Mouse (Mus musculus): ENCODE data around the gene Ogfrl1.

Gene Ogfrl1

DNA sequence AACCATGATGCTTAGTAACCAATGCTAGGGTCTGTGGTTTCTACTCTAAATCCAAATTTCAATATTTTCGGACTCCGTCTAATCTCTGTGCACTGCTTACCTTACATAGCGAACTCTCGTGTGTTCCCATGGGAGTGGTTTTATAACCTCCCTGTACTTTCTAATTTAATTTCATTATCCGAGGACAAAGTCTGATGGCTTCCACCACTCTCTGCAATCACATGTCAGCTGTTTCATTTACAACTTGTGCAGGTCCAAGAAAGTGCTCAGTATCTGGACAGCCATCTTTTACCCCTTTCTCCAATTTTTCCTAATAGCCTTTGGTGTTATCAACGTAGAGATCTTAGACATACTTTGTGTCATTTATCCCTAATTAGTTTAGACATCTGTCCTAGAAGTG, 44.7 kb downstream of the Ogfrl1 start:
- no peak for DNase-seq (ENCODE audit: extremely low spot score)

DNA sequence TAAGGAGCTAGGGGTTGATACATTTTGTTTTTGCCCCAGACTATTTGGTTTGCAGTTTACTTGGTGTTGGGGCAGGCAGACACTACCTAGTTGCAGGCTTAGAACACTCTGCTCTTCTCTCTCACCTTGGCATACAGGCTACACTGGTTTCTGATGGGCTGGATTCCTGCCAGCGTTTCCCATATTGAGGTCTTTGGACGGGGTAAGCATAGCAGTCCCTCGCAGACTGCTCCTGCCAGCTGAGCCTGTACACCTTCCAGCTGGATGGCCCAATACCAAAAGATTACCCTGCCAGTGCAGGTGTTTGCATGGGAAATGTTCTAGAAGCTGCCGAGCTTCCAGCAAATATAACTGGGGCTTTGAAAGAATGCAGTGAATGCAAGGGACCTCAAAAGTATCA, 45.8 kb downstream of the Ogfrl1 start:
- DNase-seq (ENCODE audit: extremely low spot score), result no peak

DNA sequence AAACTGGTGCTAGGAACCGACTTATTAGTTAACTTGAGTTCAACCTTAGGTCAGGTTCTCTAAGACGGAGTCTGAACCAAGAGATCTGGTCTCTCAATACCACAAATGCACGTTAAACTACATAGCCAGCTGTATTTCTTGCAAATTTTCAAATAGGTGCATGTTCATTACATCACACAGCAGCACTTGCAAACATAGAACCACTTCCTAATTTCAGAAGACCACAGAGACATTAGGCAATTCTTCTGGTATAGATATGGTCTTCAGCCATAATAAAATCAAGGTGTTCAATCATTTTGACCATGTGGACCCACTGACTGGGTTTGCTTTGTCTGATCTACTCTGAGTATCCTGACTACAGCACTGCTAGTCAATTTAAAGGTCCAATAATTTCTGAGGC, 51.9 kb downstream of the Ogfrl1 start:
- DNase-seq (ENCODE audit: extremely low spot score), result no peak

DNA sequence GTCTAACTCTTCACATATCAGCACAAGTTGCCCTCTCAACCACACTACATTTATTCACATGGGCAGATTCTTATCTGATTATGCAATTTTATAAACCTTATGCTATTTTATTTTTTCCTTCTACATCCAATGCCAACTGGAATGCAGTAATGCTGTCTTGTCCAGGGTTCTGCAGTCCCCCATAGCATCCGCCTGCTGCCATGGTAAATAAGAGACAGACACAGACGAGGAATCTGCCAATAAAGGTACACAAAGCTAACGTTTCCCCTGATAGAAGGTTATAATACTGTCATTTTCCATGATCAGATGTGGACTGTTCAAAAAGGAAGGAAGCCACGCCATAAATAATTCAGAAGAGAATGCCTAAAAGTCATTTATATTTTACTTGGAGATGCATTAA, 54.7 kb downstream of the Ogfrl1 start:
- DNase-seq (ENCODE audit: extremely low spot score), result no peak

DNA sequence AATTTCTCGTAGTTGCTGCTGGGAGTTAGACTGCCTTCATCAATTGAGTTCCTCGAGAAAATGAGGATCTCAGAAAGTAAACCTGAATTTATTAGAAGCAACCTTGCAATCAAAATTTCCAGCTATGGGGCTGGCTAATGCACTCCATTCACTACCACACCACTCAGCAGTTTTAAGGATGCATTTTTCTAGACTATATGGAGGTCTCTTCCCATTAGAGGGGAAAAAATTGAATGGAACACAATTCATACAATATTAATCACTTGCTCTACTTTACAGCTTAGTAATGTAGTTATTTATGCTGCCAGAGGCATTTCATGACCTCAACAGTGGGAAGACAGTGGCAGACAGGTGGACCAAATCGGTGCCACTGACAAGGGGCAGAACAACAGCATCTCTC, 55.3 kb downstream of the Ogfrl1 start:
- DNase-seq (ENCODE audit: extremely low spot score), result no peak

DNA sequence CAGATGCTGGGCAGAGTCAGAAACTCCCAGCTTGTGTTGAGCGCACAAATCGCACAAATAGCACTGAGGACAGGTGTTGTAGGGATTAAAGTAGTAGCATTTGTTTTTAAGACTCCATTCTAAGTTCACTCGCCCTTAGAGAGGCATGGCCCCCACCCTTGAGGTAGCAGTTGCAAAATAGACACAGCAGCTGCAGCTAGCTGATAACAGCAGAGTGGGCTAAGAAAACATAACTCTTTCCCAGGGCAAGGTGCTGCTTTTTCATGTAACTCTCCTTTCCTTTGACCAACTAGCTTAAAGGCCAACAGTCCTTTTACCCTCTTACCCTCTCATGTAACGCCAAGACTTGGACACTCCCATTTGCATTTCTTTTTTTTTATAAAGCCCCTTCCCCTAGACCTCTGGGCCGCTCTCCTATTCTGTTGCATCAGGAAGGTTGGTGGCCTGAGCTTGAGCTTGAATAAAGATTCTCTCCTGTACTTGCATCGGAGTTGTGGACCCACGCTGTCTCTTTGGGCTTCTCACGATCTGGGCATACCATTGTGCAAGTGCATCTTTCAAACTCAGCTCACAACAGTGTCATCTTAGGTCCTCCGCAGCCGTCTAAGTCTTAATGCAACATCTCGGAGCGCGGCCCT, 61.7 kb downstream of the Ogfrl1 start:
- DNase-seq (ENCODE audit: extremely low spot score), result no peak

DNA sequence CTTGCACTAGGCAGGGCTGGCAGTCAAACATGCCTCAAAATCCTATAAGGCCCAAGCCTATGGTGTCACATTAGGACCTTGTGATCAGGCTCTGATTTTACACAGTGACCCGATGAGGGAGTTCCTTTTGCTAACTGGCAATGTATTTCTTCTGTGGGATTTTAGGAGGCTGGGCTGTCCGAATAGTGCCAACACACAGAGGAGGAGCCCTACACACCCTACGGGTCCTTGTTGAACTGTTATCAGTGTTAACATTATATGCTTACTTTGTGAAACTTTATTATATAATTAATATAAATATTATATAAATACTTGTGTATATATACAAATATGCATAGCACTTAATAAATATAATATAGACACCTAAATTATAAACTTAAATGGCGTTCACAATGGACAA, 62.5 kb downstream of the Ogfrl1 start:
- no peak for DNase-seq (ENCODE audit: extremely low spot score)

DNA sequence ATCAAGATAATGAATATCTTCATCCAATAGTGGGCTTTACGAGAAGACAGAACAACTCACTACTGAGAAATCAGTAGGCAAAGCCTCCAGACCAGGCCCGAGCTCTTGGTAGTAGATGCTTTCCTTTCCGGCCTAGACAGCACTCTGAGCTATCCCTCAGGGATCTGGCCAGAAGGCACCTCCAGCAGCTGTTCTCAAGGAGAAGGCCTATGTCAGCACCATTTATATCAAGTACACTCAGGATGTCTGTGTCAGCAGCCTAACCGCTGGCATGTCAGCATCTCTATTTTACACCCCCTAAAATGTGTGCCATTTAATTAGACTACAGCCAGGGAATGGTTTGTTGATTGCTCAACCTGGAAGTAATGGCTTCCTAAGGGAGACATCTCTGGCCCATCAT, 65.4 kb downstream of the Ogfrl1 start:
- no peak for DNase-seq (ENCODE audit: extremely low spot score)

DNA sequence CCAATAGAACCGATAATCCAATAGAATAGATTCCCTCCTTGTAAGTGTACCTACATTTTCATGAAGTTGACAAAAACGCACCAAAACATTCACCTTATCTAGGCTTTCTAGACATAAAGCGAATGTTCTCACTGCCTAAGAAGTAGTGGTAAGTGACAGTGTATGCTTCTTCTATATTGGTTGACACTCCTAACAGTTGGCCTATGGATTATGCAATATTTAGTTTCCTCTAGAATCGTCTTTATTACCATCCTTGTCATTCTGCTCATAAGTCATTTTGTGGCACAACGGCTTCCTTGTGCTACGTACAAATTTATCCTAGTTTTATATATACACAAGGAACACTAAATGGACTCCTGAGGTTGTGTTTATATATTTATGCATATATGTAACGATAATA, 72.4 kb downstream of the Ogfrl1 start:
- DNase-seq (ENCODE audit: extremely low spot score), result no peak

DNA sequence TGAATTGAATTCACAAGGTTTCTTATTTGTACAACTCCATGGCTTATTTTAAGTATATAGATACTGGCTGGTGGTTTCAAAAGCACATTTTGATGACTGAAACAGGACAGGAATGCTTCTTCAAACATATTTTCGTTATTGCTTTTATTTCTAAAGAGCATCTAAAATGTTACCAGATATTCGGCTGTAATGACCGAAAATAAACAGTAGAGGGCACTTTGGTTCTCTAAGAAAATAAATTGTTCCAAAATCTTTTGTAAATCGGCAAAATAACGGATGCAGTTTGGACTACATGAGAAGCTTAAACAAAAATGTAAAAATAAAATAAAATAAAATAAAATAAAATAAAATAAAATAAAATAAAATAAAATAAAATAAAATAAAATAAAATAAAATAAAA, 73.3 kb downstream of the Ogfrl1 start:
- DNase-seq (ENCODE audit: extremely low spot score), result no peak

DNA sequence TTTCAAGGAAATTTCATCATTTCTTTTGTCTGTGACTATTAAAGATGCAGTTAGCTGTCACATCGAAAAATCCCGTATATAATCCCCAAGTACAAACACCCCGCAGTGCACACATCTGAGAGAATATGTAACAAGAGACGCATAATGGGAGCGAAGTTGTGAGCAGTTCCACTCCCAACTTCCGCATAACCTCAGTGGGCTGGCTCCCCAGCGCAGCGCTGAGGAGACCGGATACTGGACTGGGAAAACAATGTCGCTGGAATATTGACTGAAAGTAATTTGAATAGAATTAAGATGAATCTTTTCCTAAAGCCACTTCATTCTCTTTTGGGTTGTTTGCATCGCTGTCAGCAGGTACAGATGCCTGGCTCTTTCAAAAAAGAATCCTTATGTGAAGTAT, 74.3 kb downstream of the Ogfrl1 start:
- DNase-seq (ENCODE audit: extremely low spot score), result no peak

DNA sequence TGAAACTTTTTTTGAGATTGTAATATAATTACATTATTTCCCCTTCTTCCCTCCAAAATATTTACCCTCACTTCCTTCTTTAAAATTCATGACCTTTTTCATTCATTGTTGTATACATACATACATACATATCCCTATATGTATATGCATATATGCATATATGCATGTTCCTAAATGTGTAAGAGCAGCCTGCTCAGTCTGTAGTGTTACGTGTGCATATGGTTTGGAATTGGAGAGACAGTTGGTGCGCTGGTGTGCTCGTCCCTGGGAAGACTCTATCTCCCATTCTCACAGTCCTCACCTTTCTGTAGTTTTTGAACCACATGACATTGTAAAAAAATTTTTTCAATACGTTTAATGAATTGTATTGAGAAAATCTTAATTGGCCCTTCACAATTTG, 75.4 kb downstream of the Ogfrl1 start:
- no peak for DNase-seq (ENCODE audit: extremely low spot score)

DNA sequence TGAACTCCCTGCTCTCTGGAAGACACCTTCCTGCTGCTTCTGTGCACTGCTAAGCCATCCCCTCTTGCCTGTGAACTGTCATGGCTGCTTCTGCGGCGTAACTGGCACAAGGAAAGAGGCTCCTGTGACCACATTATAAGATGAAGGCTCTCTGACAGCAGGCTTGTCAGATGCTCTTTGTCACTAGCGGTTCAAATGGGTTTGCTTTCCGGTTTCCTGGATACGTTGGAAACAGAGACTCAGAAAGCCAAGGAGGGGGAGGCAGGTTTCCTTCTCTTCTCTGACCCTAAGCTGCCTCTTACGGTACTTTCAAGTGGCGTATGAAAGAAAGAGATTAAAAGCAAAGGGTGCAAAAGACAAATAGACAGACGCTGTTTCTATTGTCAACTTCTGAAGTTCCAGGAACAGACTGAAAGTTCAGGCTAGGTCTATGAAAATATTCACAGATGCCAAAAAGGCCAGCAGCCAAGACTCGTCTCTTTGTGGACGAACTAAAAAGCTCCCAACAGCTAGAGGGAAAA, 76.2 kb downstream of the Ogfrl1 start:
- DNase-seq (ENCODE audit: extremely low spot score), result no peak

DNA sequence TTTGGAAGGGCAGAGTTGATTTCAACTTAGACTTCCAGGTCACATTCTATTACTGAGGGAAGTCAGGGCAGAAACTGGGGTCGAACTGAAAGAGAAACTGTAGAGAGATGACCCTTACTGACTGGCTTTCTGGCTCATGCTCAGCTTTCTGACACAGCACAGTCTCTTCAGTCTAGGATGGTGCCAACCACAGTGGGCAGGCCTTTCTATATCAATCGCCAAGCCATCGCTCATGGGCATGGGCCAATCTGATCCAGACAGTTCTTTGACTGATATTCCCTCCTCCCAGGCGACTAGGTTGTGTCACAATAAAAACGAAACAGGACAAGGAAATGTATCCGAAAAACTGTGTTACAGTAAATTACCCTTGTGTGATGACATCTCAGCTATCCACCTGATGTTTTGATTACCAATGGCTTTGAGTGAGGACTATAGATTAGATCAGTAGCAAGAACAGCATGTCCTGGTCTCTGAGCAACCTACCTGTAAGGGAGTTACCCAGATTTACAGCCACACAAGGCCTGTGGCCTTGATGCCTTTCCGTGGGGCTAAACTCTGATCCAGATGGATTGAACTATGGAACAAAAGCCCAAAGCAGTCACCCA, 76.9 kb downstream of the Ogfrl1 start:
- no peak for DNase-seq (ENCODE audit: extremely low spot score)

All from embryo, embryonic 9.5 days (tissue).